Mouse (Mus musculus): Measurements from ENCODE around the gene Dnal1. TPM values are rescaled to one million over a fixed set of nuclear protein-coding genes. Genes with fewer than 3 reads are reported as not detected.

Dnal1 gene
- total RNA-seq, 4 experiments from 2014 or later = 76.7 to 97.3 (median 85.4) TPM

DNA sequence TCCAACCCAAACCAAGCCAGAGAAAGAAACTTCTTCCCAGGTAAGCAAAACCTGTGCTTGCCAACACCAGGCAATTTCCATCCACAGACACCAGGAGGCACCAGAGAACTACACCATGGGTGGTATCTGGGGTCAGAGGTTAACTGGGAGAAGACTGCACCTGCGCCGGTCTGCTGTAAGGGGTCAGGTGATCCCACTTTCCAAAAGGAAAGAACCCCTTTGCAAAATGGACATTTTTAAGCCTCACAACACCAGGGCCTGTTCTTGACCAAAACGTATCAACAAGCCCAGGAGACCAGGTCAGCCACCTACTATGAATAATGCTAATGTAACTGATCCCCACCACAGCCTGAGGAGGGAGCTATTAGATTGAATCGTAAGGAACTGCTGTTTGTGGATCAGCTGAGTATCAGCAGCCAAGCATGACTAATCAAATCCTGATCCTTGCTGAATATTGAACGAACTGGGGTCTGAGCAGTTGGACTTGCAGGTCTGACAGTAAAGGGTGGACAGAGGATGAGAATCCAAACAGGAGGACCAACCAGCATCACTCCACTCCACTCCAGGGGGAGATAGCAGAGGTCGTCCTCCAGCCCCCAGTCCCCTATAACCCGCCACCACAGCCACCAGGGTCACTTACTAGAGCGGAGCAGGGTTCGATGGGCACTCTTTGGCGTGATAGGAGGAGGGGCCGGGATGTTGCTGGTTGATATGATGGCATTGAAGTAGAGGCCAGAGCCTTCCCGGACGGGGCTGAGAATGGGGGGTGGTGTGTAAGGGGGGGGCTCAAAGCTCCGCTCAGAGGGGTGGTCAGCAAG lies 47.7 kb downstream of the Dnal1 start:
- no peak for DNase-seq (ENCODE audit: low spot score in 2 of 2)

DNA sequence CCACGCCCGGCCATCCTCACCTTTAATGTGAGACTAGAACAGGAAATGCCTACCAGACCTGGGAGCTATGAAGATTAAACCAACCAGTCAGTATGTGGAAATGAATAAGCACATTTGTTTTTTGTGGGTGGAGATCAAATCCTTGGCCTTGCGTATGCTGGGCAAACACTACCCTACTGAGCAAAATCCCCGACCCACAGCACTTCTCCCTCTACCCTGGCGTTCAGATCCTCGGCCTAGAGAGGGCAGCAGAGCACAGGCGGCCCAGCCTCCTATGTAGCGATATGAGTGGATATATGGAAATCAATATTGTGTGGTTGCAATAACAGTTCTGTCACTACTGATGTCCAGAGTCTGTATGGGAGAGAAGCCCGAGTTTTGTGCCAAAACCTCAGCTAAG lies 49.0 kb downstream of the Dnal1 start:
- no peak for DNase-seq (ENCODE audit: low spot score in 2 of 2)

DNA sequence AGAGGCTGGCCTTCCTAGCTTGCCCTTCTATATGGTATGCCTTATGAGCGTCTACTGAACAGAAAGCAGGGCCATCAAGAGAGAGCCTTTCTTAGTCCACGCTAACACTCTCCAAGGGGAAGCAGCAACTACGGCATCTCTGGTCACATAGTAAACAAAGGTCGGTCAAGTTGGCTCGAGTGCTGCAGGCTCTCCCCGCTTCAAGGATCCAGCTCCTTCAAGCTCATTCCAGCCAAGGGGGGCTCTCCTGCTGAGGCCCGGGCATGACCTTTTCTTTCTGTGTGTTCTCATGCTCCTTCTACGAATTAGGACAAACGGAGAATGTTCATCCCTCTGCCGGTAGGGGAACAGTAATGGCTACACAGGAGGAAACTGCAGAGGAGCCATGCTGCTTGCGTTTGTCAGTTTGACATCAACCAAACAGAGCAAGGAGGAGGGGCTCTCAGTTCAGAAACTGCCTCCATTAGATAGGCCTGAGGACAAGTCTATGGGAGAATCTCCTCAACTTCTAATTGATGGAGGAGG lies 49.5 kb downstream of the Dnal1 start:
- no peak for DNase-seq (ENCODE audit: low spot score in 2 of 2)

- DNase-seq (ENCODE audit: low spot score in 2 of 2) = no peak
These were observed 51.6 kb downstream of the Dnal1 start for GRCm38 (mm10) chr12:84165631-84166373.

GRCm38 (mm10) chr12:84170610-84171009 lies 56.4 kb downstream of the Dnal1 start:
- no peak for DNase-seq (ENCODE audit: low spot score in 2 of 2)

GRCm38 (mm10) chr12:84172216-84172615 lies 58.0 kb downstream of the Dnal1 start:
- no peak for DNase-seq (ENCODE audit: low spot score in 2 of 2)

- DNase-seq (ENCODE audit: low spot score in 2 of 2) = peak in 1 of 2 experiments; percentile 36
These were observed 58.7 kb downstream of the Dnal1 start for GRCm38 (mm10) chr12:84172862-84173261.

DNA sequence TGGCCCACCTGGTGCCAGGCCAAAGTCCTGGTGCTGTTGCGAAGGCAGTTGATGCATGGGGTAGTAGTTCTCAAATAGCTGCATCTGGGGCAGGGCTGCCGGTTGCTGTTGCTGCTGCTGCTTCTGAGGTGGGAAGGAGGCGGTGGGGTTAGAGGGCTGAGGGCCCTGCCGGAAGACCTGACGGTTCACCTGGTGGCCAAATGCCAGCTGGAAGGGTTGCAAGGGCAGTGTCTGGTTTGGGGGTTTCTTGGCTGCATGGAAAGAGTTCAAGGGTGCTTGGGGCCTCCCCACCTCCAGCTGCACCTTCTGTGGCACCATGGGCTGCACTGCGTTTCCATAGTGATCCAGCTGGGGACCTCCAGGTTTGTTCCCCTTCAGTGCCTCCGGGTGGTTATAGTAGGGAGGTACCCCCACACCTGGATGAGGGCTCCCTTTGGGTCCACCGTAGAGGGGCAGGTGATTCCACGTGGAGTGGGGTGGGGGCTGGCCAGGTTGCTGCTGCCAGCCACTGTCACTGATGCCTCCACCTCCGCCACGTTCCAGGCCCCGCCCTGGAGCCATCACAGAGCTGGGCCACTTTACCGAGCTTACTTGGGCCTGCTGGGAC lies 59.2 kb downstream of the Dnal1 start:
- DNase-seq (ENCODE audit: low spot score in 2 of 2) = no peak

GRCm38 (mm10) chr12:84174190-84174811 lies 60.1 kb downstream of the Dnal1 start:
- no peak for DNase-seq (ENCODE audit: low spot score in 2 of 2)

GRCm38 (mm10) chr12:84174871-84175270 lies 60.7 kb downstream of the Dnal1 start:
- no peak for DNase-seq (ENCODE audit: low spot score in 2 of 2)

GRCm38 (mm10) chr12:84175659-84176061 lies 61.5 kb downstream of the Dnal1 start:
- peak; percentile 75 to 80 for DNase-seq (ENCODE audit: low spot score in 2 of 2)

- no peak for DNase-seq (ENCODE audit: low spot score in 2 of 2)
These were observed 62.1 kb downstream of the Dnal1 start for GRCm38 (mm10) chr12:84176126-84176769.

GRCm38 (mm10) chr12:84176886-84177765 lies 63.0 kb downstream of the Dnal1 start:
- DNase-seq (ENCODE audit: low spot score in 2 of 2) = no peak

DNA sequence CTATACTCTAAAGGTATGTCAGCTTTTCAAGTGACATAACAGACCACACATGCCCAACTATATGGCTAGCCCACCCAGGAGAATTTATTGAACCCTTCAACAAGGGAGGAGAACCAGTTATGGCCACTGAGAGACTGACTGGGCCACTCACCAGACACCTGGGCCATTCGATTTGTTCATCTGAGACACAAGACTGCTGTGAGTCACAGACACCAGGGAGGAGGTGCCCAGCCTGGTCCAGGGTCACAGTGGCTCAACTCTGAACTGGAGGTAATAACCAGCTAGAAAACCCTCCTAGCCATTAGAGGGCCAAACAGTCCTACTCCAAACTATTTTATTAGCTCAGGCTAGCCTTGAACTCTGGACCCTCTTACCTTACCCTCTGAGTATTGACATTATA lies 63.9 kb downstream of the Dnal1 start:
- DNase-seq (ENCODE audit: low spot score in 2 of 2) = no peak

DNA sequence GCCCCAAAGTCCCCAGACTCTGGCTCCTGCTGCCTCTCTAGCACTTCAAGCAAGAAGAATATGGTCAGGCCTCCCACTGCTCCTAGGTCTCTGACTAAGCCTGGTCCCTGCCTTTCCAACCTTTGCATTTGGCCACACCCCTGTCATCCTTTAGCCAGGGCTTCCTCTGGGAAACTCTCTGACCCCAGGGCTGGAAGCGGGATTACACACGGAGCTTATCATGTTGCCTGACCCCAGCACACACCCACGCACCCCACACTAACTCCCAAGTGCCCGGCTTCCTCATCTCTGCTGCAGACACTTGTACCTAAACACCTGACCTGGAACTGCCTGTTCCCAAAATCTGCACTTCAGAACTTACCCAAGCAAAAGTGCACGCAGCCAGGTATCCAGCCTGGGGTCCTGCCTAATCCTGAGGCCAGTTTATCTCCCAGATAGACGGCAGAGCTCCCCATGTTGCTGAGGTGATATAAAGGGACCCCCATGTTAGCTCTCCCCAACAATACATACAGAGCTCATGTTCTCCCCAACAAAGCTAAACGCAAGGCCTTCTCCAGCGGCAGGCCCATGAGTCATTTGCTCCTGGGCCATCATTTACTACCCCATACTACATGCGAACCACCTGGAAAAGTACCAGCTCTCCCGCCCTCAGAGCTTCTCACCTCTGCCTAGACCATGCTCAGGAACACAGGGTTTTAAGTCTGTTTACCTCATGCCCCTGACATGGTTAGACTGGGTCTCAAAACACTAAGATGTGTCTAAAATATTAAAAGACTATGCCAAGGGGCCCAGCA lies 64.7 kb downstream of the Dnal1 start:
- no peak for DNase-seq (ENCODE audit: low spot score in 2 of 2)

DNA sequence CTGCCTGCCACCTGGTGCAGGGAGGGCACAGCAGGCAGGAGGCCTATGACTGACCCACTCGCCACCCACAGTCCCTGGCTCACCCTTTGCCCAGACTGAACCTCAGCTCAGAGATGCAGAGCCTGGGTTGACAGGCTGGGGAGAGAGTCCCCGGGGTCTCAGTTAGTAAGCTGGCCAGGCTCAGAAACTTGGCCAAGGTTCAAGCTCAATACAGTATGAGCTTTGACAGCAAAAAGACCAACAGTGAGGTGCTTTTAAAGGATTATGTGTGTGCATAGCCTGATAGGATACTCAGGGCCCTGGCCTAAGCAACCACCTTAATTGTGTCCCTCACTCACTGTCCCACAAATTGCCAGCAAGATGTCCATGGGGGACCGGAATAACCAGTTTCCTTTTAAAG lies 65.9 kb downstream of the Dnal1 start:
- no peak for DNase-seq (ENCODE audit: low spot score in 2 of 2)

- peak in 1 of 2 experiments; percentile 45 for DNase-seq (ENCODE audit: low spot score in 2 of 2)
These were observed 66.7 kb downstream of the Dnal1 start for GRCm38 (mm10) chr12:84180701-84181435.

DNA sequence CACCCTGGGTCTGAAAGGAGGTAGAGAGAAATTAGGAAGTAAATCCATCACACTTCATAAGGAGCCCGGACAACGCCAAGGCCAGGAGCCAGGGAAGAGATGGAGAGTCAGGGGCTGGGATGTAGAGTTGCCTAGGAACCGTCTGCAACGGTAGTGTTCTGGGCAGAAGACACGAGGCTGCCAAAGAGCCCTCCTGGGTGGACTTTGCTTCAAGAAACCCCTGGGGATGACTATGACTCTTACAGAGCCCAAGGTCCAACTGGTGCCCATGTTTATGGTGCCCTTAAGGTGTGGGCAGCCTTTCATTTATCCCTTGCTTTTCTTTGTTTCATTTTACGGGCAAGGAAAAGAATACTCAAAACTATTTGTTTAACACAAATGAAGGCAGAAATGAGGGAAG lies 67.8 kb downstream of the Dnal1 start:
- no peak for DNase-seq (ENCODE audit: low spot score in 2 of 2)

All from layer of hippocampus, adult 8-10 months (tissue).